Mouse (Mus musculus) midbrain, embryonic 11.5 days (tissue): Measurements from ENCODE around the gene Bloc1s1. TPM values are rescaled to one million over a fixed set of nuclear protein-coding genes. Genes with fewer than 3 reads are reported as not detected.

Source experiments
- ATAC-seq: fragments of 200-750 bp; cut with Nextera tagmentation; 2 replicates; pipeline ENCODE4 v1.8.0; 2017; ENCODE audit warnings: moderate TSS enrichment, moderate library complexity; ENCODE audit not compliant: low FRiP score
- DNase-seq: peaks from one replicate; pipeline ENCODE4 v3.0.0; 2015; ENCODE audit warnings: low spot score; ENCODE audit errors: missing footprints
- H3K27ac ChIP-seq: fragments of 300-500 bp; sonication (generic); 2 replicates; pipeline ENCODE4 v1.5.1; 2014; ENCODE audit warnings: low read depth, low read length
- H3K27me3 ChIP-seq: fragments of 300-500 bp; sonication (generic); 2 replicates; pipeline ENCODE4 v1.6.1; 2014; ENCODE audit warnings: mild to moderate bottlenecking, low read length, moderate library complexity, mixed read lengths; ENCODE audit not compliant: control insufficient read depth, insufficient read depth
- H3K36me3 ChIP-seq: fragments of 300-500 bp; sonication (generic); 2 replicates; pipeline ENCODE4 v1.6.1; 2014; ENCODE audit warnings: mild to moderate bottlenecking, low read length, moderate library complexity, mixed read lengths; ENCODE audit not compliant: control insufficient read depth, insufficient read depth
- H3K4me1 ChIP-seq: fragments of 300-500 bp; sonication (generic); 2 replicates; pipeline ENCODE4 v1.6.1; 2014; ENCODE audit warnings: low read length; ENCODE audit not compliant: control insufficient read depth, insufficient read depth
- H3K4me2 ChIP-seq: fragments of 300-500 bp; sonication (generic); 2 replicates; pipeline ENCODE4 v1.6.1; 2014; ENCODE audit warnings: mild to moderate bottlenecking, moderate library complexity
- H3K4me3 ChIP-seq: fragments of 300-500 bp; sonication (generic); 2 replicates; pipeline ENCODE4 v1.5.1; 2014; ENCODE audit warnings: low read depth, low read length
- H3K9ac ChIP-seq: fragments of 300-500 bp; sonication (generic); 2 replicates; pipeline ENCODE4 v1.6.1; 2014; ENCODE audit warnings: low read length
- H3K9me3 ChIP-seq: fragments of 300-500 bp; sonication (generic); 2 replicates; pipeline ENCODE4 v1.6.1; 2016; ENCODE audit warnings: low read length; ENCODE audit not compliant: control insufficient read depth
- WGBS: fragments of 180-500 bp; shearing (Covaris S2); extraction: QIAGEN DNeasy Blood & Tissue Kit; methylation state at CpG from one replicate; pipeline ENCODE4 v1.1.7; 2014; 5-methylcytosine and 5-hydroxymethylcytosine counted together
- polyA plus RNA-seq: library from polyadenylated mRNA; unstranded; fragments of >200 nt; fragmentation: Nextera tagmentation; extraction: Ambion mirVana; gene quantifications from 2 replicates; pipeline ENCODE4 v1.2.1, GENCODE M21; 2014

The Bloc1s1 gene
- polyA plus RNA-seq, 1 experiment from 2014 or later, result 271 TPM

DNA sequence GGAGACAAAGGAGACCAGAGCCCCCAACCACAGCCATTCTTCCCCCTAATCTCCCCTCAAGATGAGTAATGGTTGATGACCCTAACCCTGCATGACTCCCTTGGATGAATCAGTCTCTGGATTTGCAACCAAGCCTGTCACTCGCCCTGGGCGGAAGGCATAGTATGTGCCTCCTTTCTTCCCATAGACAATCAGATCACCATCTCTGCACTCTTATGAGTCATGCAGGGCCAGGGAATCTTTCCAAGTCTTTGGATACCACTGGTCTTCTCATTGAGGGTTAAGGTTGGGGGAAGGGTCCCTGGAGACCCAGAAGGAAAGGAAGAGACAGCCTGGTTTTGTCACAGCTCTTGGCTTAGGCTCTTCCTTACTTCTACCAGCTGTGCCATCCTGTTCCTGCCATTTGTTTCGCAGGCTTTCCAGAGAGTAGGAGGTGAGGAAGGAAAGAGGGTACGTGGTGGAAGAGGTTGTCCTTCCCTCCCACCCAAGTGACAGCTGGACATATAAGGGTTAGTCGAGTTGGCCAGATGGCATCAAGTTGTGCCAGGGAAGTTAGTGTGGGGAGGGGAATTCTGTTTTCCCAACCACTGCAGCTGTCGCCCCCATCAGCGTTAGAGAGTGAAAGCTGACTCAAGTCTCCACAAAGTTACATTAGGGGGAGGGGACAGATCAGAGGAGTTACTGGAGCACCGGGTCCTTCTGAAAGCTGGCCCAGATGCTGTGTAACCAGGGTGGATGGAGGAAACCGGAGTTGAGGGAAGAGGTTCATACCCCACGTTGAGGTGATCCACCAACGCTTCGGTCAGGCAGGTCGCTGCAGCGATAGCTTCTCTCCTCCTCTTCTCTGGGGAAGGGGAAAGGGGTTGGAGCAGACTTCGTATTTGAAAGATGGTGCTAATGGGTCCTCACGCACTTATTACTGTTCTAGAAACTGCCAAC, 1.7 kb downstream of the Bloc1s1 start:
- no peaks in the 10 kb centered on the region for H3K9me3 ChIP-seq
- peaks cover 16% of the 10 kb centered on the region for H3K4me1 ChIP-seq
- peak overlapping the region; percentile 66 for H3K4me3 ChIP-seq
- peak overlapping the region; percentile 50 for H3K4me2 ChIP-seq
- 75% methylated on average over 16 of the region's 16 CpGs for WGBS
- no peaks in the 10 kb centered on the region for H3K27me3 ChIP-seq
- H3K9ac ChIP-seq, result peak overlapping the region; percentile 76
- no peak for DNase-seq
- ATAC-seq, result no peak
- H3K36me3 ChIP-seq, result no peaks in the 10 kb centered on the region
- no peak overlapping the region for H3K27ac ChIP-seq

GRCm38 (mm10) chr10:128921251-128921650, 2.6 kb downstream of the Bloc1s1 start:
- H3K27ac ChIP-seq, result no peak overlapping the region
- H3K9me3 ChIP-seq, result no peaks in the 10 kb centered on the region
- H3K4me1 ChIP-seq, result peaks cover 16% of the 10 kb centered on the region
- DNase-seq (no peak), ATAC-seq (no peak)
- 79% methylated on average over 1 of the region's 1 CpGs for WGBS
- no peak overlapping the region for H3K4me3 ChIP-seq
- H3K27me3 ChIP-seq, result no peaks in the 10 kb centered on the region
- H3K36me3 ChIP-seq, result no peaks in the 10 kb centered on the region
- no peak overlapping the region for H3K4me2 ChIP-seq
- no peak overlapping the region for H3K9ac ChIP-seq

DNA sequence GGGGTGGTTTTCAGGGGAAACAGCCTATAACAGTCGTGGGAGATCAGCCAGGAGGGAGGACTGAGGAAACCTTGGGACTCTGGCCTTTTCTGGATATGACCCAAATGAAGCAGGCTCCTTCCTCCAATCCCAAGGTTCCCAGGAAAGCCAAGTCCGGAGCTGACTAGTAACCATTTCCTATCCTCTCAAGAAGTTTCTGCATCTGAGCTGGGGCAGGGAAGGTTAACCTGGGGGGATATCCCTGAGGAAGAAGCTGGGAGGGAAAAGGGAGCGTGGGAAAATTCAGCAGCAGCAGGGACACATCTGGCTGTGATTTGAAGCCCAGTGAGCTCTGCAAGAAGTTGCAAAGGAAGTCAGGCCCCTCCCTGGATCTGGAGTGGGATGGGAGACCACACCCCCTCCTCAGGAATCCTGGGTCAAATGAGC, 3.1 kb downstream of the Bloc1s1 start:
- no peak overlapping the region for H3K27ac ChIP-seq
- H3K9ac ChIP-seq, result no peak overlapping the region
- DNase-seq (no peak), ATAC-seq (no peak)
- H3K4me1 ChIP-seq, result peaks cover 16% of the 10 kb centered on the region
- no peaks in the 10 kb centered on the region for H3K9me3 ChIP-seq
- no peaks in the 10 kb centered on the region for H3K36me3 ChIP-seq
- H3K27me3 ChIP-seq, result no peaks in the 10 kb centered on the region
- no peak overlapping the region for H3K4me3 ChIP-seq
- no peak overlapping the region for H3K4me2 ChIP-seq
- 69% methylated on average over 3 of the region's 3 CpGs for WGBS

DNA sequence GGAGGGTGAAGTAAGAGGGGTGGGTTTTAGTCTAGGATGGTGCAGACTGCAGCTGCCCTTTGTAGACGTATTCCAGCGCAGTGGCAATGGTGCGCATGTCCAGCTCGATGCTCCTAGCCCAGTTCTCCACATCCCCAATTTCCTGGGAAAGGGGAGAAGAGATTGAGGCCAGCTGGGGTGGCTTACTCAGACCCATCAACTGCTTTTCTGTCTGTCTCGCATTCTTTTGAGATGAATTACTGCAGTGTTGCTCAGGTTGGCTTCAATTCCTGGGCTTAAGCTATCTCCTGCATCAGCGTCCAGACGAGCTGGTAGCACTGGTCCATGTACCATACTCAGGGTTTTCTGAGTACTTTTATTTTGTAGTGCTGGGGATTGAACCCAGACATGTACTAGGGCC, 3.9 kb downstream of the Bloc1s1 start:
- ATAC-seq (no peak), DNase-seq (no peak)
- Histone ChIP-seq H3K36me3 (no peaks in the 10 kb centered on the region), H3K27me3 (no peaks in the 10 kb centered on the region), H3K27ac (no peak overlapping the region), H3K4me3 (no peak overlapping the region), H3K4me2 (no peak overlapping the region), H3K9ac (no peak overlapping the region), H3K4me1 (peaks cover 16% of the 10 kb centered on the region), H3K9me3 (no peaks in the 10 kb centered on the region)
- 77% methylated on average over 7 of the region's 7 CpGs for WGBS

DNA sequence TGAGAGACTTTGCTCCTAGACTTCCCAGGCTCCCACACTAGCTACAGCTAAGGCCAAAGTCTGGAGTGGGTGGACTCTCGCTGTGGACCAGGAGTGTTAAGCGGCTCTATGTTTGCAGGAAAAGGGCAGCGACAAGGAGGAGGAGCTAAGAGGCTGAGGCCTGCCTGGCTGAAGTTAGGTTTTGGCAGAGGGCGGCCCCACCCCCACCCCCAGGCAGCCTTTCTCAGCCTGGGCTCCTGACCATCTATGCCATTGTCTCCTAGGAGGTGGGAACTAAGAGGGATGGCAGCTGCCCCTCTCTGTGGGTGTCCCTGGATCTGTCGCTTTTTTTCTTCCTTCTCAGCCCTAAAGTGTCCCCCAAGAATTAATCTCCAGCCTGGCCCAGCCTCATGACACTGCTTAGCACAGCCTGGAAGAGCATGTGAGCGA, 4.6 kb downstream of the Bloc1s1 start:
- no peak for ATAC-seq
- H3K27me3 ChIP-seq, result no peaks in the 10 kb centered on the region
- H3K9me3 ChIP-seq, result no peaks in the 10 kb centered on the region
- no peak overlapping the region for H3K4me3 ChIP-seq
- WGBS, result 10% methylated on average over 6 of the region's 6 CpGs
- H3K9ac ChIP-seq, result peak overlapping the region; percentile 21; the same call in 1 of the 2 replicates
- peaks cover 16% of the 10 kb centered on the region for H3K4me1 ChIP-seq
- H3K36me3 ChIP-seq, result no peaks in the 10 kb centered on the region
- no peak overlapping the region for H3K4me2 ChIP-seq
- DNase-seq, result no peak
- 0 out of 2 replicates have a peak overlapping the region, but pooled peaks have one; percentile 2 for H3K27ac ChIP-seq

- H3K4me3 ChIP-seq, result no peak overlapping the region
- H3K9me3 ChIP-seq, result no peaks in the 10 kb centered on the region
- no peaks in the 10 kb centered on the region for H3K36me3 ChIP-seq
- peaks cover 13% of the 10 kb centered on the region for H3K4me1 ChIP-seq
- 76% methylated on average over 7 of the region's 7 CpGs for WGBS
- ATAC-seq, result no peak
- H3K4me2 ChIP-seq, result no peak overlapping the region
- no peak overlapping the region for H3K9ac ChIP-seq
- no peak for DNase-seq
- no peak overlapping the region for H3K27ac ChIP-seq
- no peaks in the 10 kb centered on the region for H3K27me3 ChIP-seq
Measured at GRCm38 (mm10) chr10:128918246-128918645, 5.6 kb downstream of the Bloc1s1 start.

- no peaks in the 10 kb centered on the region for H3K27me3 ChIP-seq
- peaks cover 8% of the 10 kb centered on the region for H3K4me1 ChIP-seq
- DNase-seq (no peak), ATAC-seq (no peak)
- H3K9me3 ChIP-seq, result no peaks in the 10 kb centered on the region
- H3K4me2 ChIP-seq, result no peak overlapping the region
- H3K4me3 ChIP-seq, result no peak overlapping the region
- 91% methylated on average over 6 of the region's 6 CpGs for WGBS
- no peak overlapping the region for H3K27ac ChIP-seq
- no peak overlapping the region for H3K9ac ChIP-seq
- H3K36me3 ChIP-seq, result no peaks in the 10 kb centered on the region
Measured at GRCm38 (mm10) chr10:128917400-128917799, 6.4 kb downstream of the Bloc1s1 start.

DNA sequence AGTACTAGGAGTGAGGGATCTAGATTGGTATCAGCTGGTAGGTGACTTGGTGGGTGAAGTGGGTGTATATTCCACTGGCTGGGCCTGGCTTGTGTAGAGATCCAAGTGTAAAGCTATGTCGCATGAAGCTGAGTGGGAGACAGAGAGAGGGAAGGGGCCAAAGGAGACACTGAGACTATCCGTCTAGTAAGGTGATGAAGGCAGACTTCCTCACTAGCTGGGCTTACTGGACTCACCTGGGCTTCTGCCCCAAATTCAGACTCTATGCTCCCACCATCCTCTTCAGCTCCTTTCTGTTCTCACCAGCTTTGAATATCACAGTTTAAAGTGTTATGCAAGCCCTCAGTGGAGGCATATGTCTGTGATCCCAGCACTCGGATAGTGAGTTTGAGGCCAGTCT, 7.2 kb downstream of the Bloc1s1 start:
- H3K27me3 ChIP-seq, result no peaks in the 10 kb centered on the region
- ATAC-seq (no peak), DNase-seq (no peak)
- no peak overlapping the region for H3K4me2 ChIP-seq
- peaks cover 5% of the 10 kb centered on the region for H3K4me1 ChIP-seq
- WGBS, result 89% methylated on average over 3 of the region's 3 CpGs
- H3K9me3 ChIP-seq, result no peaks in the 10 kb centered on the region
- H3K9ac ChIP-seq, result no peak overlapping the region
- H3K27ac ChIP-seq, result no peak overlapping the region
- no peak overlapping the region for H3K4me3 ChIP-seq
- no peaks in the 10 kb centered on the region for H3K36me3 ChIP-seq

- H3K4me1 ChIP-seq, result peaks cover 5% of the 10 kb centered on the region
- DNase-seq, result no peak
- 98% methylated on average over 2 of the region's 2 CpGs for WGBS
- no peaks in the 10 kb centered on the region for H3K27me3 ChIP-seq
- ATAC-seq, result no peak
- H3K36me3 ChIP-seq, result no peaks in the 10 kb centered on the region
- H3K9ac ChIP-seq, result no peak overlapping the region
- no peak overlapping the region for H3K4me2 ChIP-seq
- H3K27ac ChIP-seq, result no peak overlapping the region
- no peaks in the 10 kb centered on the region for H3K9me3 ChIP-seq
- no peak overlapping the region for H3K4me3 ChIP-seq
Measured at GRCm38 (mm10) chr10:128915550-128915949, 8.3 kb downstream of the Bloc1s1 start.
